28 mouse cellular contexts compared by ENCODE assay signal in the genomic region with DNA sequence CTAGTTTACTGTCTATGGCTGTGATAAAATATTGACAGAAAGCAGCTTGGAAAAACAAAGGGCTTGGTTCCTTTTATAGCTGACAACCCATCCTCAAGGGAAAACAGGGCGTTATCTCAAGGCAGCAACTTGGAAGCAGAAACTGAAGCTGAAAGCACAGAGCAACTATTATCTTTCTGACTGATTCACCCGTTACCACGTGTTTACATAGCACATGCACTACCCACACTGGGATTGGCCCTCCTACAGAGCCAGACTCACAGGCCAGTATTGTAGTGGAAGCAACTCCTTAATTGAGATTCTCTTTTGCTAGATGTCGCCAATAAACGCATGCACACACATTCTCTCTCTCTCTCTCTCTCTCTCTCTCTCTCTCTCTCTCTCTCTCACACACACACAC.
DNase-seq lines count a peak whose midpoint lies in the region; ATAC-seq lines count a peak whose summit lies in the region.
"Had no signal": no experiment of that assay in that cellular context is flagged by ENCODE, and none has a peak within 500 bp of the region (broad histone marks: within the 10 kb centered on the region; RNA-seq: fewer than 3 reads in every experiment).

No protein-coding gene starts in this region.

- no peak overlapping the region for H3K9ac ChIP-seq in neural tube, embryonic 12.5 days
- H3K9ac ChIP-seq in neural tube, embryonic 15.5 days (replicated peaks) = no peak overlapping the region
- no peak overlapping the region for H3K9ac ChIP-seq in intestine, embryonic 15.5 days
- H3K9ac ChIP-seq: embryonic facial prominence, embryonic 15.5 days; heart, embryonic 13.5 days; limb, embryonic 13.5 days; liver, embryonic 13.5 days; midbrain, embryonic 13.5 days; neural tube, embryonic 13.5 days; stomach, embryonic 15.5 days had no signal

- ATAC-seq in neural tube, embryonic 12.5 days (ENCODE audit: low FRiP score, low read depth) = 0 out of 2 replicates have a peak, but pooled peaks have one; percentile 37
- ATAC-seq in neural tube, embryonic 15.5 days (ENCODE audit: low FRiP score) = no peak
- ATAC-seq in intestine, embryonic 15.5 days = peak; percentile 63; the same call in 1 of the 2 replicates
- ATAC-seq: CD4-positive, CD25-positive, alpha-beta regulatory T cell, adult 4 months; forebrain, embryonic 16.5 days; hindbrain, embryonic 16.5 days; midbrain, embryonic 13.5 days had no signal

- DNase-seq in frontal cortex, postnatal 36 days (ENCODE audit: low spot score in 2 of 2) = peak; percentile 1 to 2
- DNase-seq in frontal cortex, postnatal 25 days (ENCODE audit: low spot score in 2 of 2) = no peak
- no peak for DNase-seq in embryo, embryonic 9.5 days (ENCODE audit: extremely low spot score)
- DNase-seq in kidney, adult 11 months = no peak
- DNase-seq: adrenal gland, adult 2 months; cerebellum, adult 18-20 months; cerebellum, postnatal 14 days; gastrocnemius, postnatal 25 days; kidney, adult 2 months; layer of hippocampus, adult 9-11 months; liver, embryonic 13.5 days; lung, adult 2 months; lung, postnatal 14 days; thymus, adult 18-20 months; thymus, postnatal 36 days had no signal

- no peaks in the 10 kb centered on the region for H3K36me3 ChIP-seq in neural tube, embryonic 12.5 days
- no peaks in the 10 kb centered on the region for H3K36me3 ChIP-seq in neural tube, embryonic 15.5 days
- no peaks in the 10 kb centered on the region for H3K36me3 ChIP-seq in intestine, embryonic 15.5 days
- H3K36me3 ChIP-seq: embryonic facial prominence, embryonic 15.5 days; heart, embryonic 13.5 days; limb, embryonic 13.5 days; liver, embryonic 13.5 days; midbrain, embryonic 13.5 days; neural tube, embryonic 13.5 days; stomach, embryonic 15.5 days had no signal

- H3K27me3 ChIP-seq in neural tube, embryonic 12.5 days (replicated peaks) = no peaks in the 10 kb centered on the region
- no peaks in the 10 kb centered on the region for H3K27me3 ChIP-seq in neural tube, embryonic 15.5 days (replicated peaks)
- H3K27me3 ChIP-seq in intestine, embryonic 15.5 days (replicated peaks) = no peaks in the 10 kb centered on the region
- H3K27me3 ChIP-seq: embryonic facial prominence, embryonic 15.5 days; heart, embryonic 13.5 days; limb, embryonic 13.5 days; liver, embryonic 13.5 days; midbrain, embryonic 13.5 days; neural tube, embryonic 13.5 days; stomach, embryonic 15.5 days had no signal

- 44% methylated on average over 5 of the region's 5 CpGs for WGBS in neural tube, embryonic 12.5 days
- WGBS in neural tube, embryonic 15.5 days = 25% methylated on average over 5 of the region's 5 CpGs
- WGBS in intestine, embryonic 15.5 days = 39% methylated on average over 5 of the region's 5 CpGs

- H3K27ac ChIP-seq in neural tube, embryonic 12.5 days = no peak overlapping the region
- no peak overlapping the region for H3K27ac ChIP-seq in neural tube, embryonic 15.5 days (replicated peaks)
- no peak overlapping the region for H3K27ac ChIP-seq in intestine, embryonic 15.5 days
- H3K27ac ChIP-seq: embryonic facial prominence, embryonic 15.5 days; heart, embryonic 13.5 days; kidney, postnatal 0 days; limb, embryonic 13.5 days; liver, embryonic 13.5 days; midbrain, embryonic 13.5 days; neural tube, embryonic 13.5 days; stomach, embryonic 15.5 days had no signal

- H3K4me3 ChIP-seq in neural tube, embryonic 12.5 days = no peak overlapping the region
- no peak overlapping the region for H3K4me3 ChIP-seq in neural tube, embryonic 15.5 days (replicated peaks)
- no peak overlapping the region for H3K4me3 ChIP-seq in intestine, embryonic 15.5 days (replicated peaks)
- H3K4me3 ChIP-seq: embryonic facial prominence, embryonic 15.5 days; heart, embryonic 13.5 days; limb, embryonic 13.5 days; liver, embryonic 13.5 days; midbrain, embryonic 13.5 days; neural tube, embryonic 13.5 days; stomach, embryonic 15.5 days had no signal

- H3K4me1 ChIP-seq in neural tube, embryonic 12.5 days = no peaks in the 10 kb centered on the region
- H3K4me1 ChIP-seq in neural tube, embryonic 15.5 days = no peaks in the 10 kb centered on the region
- H3K4me1 ChIP-seq in intestine, embryonic 15.5 days (replicated peaks) = no peaks in the 10 kb centered on the region
- H3K4me1 ChIP-seq: embryonic facial prominence, embryonic 15.5 days; heart, embryonic 13.5 days; limb, embryonic 13.5 days; liver, embryonic 13.5 days; midbrain, embryonic 13.5 days; stomach, embryonic 15.5 days had no signal

- H3K4me2 ChIP-seq in neural tube, embryonic 12.5 days (replicated peaks) = no peak overlapping the region
- H3K4me2 ChIP-seq in neural tube, embryonic 15.5 days = no peak overlapping the region
- H3K4me2 ChIP-seq in intestine, embryonic 15.5 days (replicated peaks) = no peak overlapping the region
- H3K4me2 ChIP-seq: embryonic facial prominence, embryonic 15.5 days; heart, embryonic 13.5 days; limb, embryonic 13.5 days; liver, embryonic 13.5 days; midbrain, embryonic 13.5 days; neural tube, embryonic 13.5 days; stomach, embryonic 15.5 days had no signal

- H3K9me3 ChIP-seq in neural tube, embryonic 12.5 days = no peaks in the 10 kb centered on the region
- H3K9me3 ChIP-seq in neural tube, embryonic 15.5 days (replicated peaks) = no peaks in the 10 kb centered on the region
- H3K9me3 ChIP-seq in intestine, embryonic 15.5 days = no peaks in the 10 kb centered on the region
- H3K9me3 ChIP-seq: embryonic facial prominence, embryonic 15.5 days; heart, embryonic 13.5 days; limb, embryonic 13.5 days; liver, embryonic 13.5 days; midbrain, embryonic 13.5 days; neural tube, embryonic 13.5 days; stomach, embryonic 15.5 days had no signal

Comparison
In these comparisons a context has a peak if more than half of its experiments do, and no peak if none do; other contexts are left out.
1. DNase-seq: peak in frontal cortex, postnatal 36 days (2 of 2); none in frontal cortex, postnatal 25 days (0 of 2), embryo, embryonic 9.5 days (single experiment) and kidney, adult 11 months (single experiment).